Mouse (Mus musculus): ENCODE measurements at regions not wholly inside any gene's neighbourhood (a gene's known extent, or its start where the extent isn't known, plus 50 kb on each side); places are given as distances from the start of the nearest gene placed in this dataset.

- no peak for DNase-seq (ENCODE audit: low read depth)
Measured at GRCm38 (mm10) chr16:97234321-97234720, 63.8 kb upstream of the Dscam start.

- no peak for DNase-seq (ENCODE audit: low read depth)
Measured at GRCm38 (mm10) chr16:97239626-97240025, 69.1 kb upstream of the Dscam start.

- DNase-seq (ENCODE audit: low read depth): no peak
Measured at GRCm38 (mm10) chr16:97240085-97240484, 69.5 kb upstream of the Dscam start.

GRCm38 (mm10) chr16:97240859-97241360 is 70.4 kb upstream of the Dscam start:
- DNase-seq (ENCODE audit: low read depth): no peak

- no peak for DNase-seq (ENCODE audit: low read depth)
Measured at GRCm38 (mm10) chr16:97241639-97242038, 71.1 kb upstream of the Dscam start.

- DNase-seq (ENCODE audit: low read depth): no peak
Measured at GRCm38 (mm10) chr16:97250488-97250887, 79.9 kb upstream of the Dscam start.

GRCm38 (mm10) chr16:97252551-97252950 is 82.0 kb upstream of the Dscam start:
- no peak for DNase-seq (ENCODE audit: low read depth)

GRCm38 (mm10) chr16:97252997-97253635 is 82.6 kb upstream of the Dscam start:
- DNase-seq (ENCODE audit: low read depth): no peak

- no peak for DNase-seq (ENCODE audit: low read depth)
Measured at GRCm38 (mm10) chr16:97258821-97259220, 88.3 kb upstream of the Dscam start.

GRCm38 (mm10) chr16:97263451-97263850 is 92.9 kb upstream of the Dscam start:
- DNase-seq (ENCODE audit: low read depth): no peak

GRCm38 (mm10) chr16:97270417-97271133 is 86.0 kb upstream of the Bace2 start:
- DNase-seq (ENCODE audit: low read depth): no peak

GRCm38 (mm10) chr16:97271264-97271663 is 85.3 kb upstream of the Bace2 start:
- no peak for DNase-seq (ENCODE audit: low read depth)

- DNase-seq (ENCODE audit: low read depth): peak; percentile 77
Measured at GRCm38 (mm10) chr16:97272035-97272631, 84.4 kb upstream of the Bace2 start.

- DNase-seq (ENCODE audit: low read depth): no peak
Measured at GRCm38 (mm10) chr16:97278913-97279312, 77.6 kb upstream of the Bace2 start.

GRCm38 (mm10) chr16:97281615-97282110 is 74.9 kb upstream of the Bace2 start:
- DNase-seq (ENCODE audit: low read depth): no peak

- no peak for DNase-seq (ENCODE audit: low read depth)
Measured at GRCm38 (mm10) chr16:97282943-97283342, 73.6 kb upstream of the Bace2 start.

GRCm38 (mm10) chr16:97285886-97286447 is 70.6 kb upstream of the Bace2 start:
- DNase-seq (ENCODE audit: low read depth): no peak

- DNase-seq (ENCODE audit: low read depth): no peak
Measured at GRCm38 (mm10) chr16:97286717-97287116, 69.8 kb upstream of the Bace2 start.

GRCm38 (mm10) chr16:97288634-97289033 is 67.9 kb upstream of the Bace2 start:
- DNase-seq (ENCODE audit: low read depth): no peak

GRCm38 (mm10) chr16:97292484-97293048 is 64.0 kb upstream of the Bace2 start:
- DNase-seq (ENCODE audit: low read depth): no peak

GRCm38 (mm10) chr16:97293273-97293672 is 63.3 kb upstream of the Bace2 start:
- DNase-seq (ENCODE audit: low read depth): peak; percentile 78

- no peak for DNase-seq (ENCODE audit: low read depth)
Measured at GRCm38 (mm10) chr16:97297140-97297539, 59.4 kb upstream of the Bace2 start.

All from naive thymus-derived CD4-positive, alpha-beta T cell, adult 2 months (primary cell).